Mouse (Mus musculus) layer of hippocampus, postnatal 14 days (tissue): ENCODE measurements around the gene Tmem220. TPM values are rescaled to one million over a fixed set of nuclear protein-coding genes. Genes with fewer than 3 reads are reported as not detected.
"Not testable (repeated sequence)": the region's sequence is repeated elsewhere in the genome, so short reads cannot be mapped to it uniquely, and the experiment has no call there.

Experiments used
- DNase-seq, 2 experiments: peaks; one replicate each; pipeline ENCODE4 v3.0.0; 2021 to 2022; ENCODE audit warnings: low spot score in 2 of 2, mixed read lengths in 1 of 2
- total RNA-seq, 2 experiments: library from RNA; stranded (reverse); gene quantifications; 2 replicates each; pipeline ENCODE4 v1.2.3; 2021

Gene Tmem220
- total RNA-seq, 2 experiments from 2014 or later: 0.24 to 0.67 TPM

DNA sequence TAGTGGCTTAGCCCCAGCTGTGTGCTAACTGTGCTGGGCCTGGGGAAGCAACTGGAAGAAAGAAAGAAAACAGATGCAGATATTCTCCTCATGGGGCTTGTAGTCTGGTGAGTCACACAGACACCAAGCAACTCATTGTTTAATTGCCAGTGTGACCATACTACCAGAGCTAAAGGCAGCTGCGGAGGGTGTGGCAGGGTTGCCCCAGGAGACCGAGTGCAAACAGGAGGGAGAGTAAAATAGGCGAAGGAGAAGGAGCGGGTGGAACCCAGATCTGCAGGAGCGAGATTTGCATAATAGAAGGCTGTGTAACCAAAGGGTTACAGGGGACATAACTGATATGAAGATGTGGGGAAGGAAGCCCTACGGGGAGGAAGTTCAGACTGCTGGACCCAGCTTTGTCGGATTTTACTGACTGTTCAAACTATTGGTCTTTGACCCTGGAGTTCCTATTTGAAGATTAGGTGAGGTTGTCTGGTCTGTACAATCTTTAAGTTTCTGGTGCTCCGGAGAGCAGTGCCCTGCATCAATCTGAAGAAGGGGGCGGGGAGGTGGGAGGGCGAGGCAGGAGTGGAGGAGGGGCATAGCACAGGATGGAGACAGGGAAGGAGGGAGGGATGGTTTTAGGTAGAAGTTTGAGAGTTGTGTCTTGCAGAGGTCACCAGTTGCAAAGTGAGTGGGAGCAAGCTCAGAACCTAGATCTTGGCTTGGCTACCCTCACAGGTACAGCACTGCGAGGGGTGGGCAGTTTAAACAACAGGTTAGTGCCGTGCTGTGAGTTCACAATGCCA, 7.0 kb upstream of the Tmem220 start:
- no peak for DNase-seq

DNA sequence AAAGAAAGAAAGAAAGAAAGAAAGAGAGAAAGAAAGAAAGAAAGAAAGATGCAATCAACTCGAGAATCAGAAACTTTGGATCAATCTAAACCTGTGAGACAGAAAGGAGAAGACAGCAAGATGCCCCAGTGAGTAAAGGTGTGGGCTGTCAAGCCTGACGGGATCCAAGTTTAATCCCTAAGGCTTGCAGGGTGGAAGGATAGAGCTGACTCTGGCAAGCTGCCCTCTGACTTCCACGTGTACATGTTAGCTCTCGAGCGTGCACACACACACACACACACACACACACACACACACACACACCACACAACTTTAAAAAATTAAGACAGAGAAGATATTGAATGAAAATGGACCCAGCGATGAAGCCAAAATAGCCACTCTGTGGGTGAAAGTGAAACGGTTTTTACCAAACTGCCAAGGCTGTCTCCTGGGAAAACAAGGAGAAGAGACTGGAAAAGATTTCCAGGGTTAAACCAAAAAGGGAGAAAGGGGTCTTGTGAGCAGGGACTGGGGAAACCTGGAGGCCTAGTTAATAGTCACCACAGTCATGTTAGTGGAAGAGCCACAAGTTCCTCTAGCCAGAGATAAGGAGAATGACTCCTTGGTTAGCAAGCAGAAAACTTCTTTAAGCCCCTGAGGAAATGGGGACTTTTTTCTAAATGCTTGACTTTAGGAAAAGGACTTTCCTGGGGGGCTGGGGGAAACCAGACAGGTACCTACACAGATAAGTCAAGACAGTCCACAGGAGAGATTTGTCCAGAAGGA, 5.1 kb upstream of the Tmem220 start:
- DNase-seq: no peak

DNA sequence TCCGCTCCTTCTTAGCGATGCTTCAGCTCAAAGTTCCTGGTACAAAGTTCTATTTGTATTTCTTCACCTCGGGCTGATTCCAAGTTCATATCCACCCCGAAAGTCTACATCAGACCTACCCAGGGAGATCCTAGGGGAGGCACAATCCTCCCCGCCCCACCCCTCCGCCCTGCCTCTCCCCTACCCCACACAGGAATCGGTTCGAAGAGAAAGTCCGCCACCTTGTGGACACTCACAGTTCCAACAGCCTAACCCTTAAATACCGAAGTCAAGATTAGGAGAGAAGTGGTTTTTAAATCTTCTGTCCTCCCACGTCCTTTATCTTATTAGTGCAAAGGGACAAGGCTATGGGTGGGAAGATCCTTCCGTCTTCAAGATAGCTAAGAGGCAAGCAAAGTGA, 4.0 kb upstream of the Tmem220 start:
- peak; percentile 57 to 65 for DNase-seq

DNA sequence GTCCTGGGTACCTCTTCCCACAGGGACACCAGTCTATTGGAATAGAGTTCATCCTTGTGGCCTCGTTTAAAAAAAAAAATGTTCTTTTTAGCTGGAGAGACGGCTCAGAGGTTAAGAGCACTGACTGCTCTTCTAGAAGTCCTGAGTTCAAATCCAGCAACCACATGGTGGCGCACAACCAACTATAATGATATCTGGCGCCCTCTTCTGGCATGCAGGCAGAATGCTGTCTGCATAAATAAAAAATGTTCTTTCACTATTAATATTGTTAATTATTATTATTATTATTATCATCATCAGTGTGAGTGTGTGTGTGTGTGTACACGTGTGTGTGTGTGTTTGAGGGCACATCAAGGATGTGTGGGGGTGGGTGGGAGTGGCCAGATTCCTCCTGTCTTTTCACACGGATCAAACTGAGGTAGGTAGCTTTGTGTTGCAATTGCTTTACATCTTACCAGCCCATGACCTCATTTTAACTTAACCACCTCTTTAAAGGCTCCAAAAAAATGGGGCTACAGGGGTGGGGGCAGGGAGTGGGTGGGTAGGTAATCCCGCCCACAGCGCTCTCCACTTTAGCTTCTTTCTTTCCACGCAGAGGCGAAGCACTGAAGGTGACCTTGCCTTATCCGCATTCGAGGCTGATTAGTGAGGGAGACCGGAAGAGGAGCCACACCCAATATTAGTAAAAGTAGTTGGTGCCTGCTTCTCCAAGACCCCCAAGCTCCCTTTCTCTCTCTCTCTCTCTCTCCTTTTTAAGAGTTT, 2.4 kb upstream of the Tmem220 start:
- DNase-seq: no peak

DNA sequence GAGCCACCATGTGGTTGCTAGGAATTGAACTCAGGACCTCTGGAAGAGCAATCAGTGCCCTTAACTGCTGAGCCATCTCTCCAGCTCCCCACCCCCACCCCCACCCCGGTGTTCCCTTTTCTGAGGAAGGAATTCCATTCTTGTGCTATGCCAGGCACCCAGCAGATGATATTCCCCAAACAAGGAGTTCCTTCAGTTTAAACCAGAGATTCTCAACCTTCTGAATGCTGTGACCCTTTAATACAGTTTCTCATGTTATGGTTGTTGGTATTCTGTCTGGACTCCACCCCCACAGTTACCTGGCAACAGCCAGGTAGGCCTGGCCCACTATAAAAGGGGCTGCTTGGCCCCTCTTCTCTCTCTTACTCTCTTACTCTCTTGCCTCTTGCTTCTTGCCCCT, 1.8 kb upstream of the Tmem220 start:
- DNase-seq: not testable (repeated sequence)

DNA sequence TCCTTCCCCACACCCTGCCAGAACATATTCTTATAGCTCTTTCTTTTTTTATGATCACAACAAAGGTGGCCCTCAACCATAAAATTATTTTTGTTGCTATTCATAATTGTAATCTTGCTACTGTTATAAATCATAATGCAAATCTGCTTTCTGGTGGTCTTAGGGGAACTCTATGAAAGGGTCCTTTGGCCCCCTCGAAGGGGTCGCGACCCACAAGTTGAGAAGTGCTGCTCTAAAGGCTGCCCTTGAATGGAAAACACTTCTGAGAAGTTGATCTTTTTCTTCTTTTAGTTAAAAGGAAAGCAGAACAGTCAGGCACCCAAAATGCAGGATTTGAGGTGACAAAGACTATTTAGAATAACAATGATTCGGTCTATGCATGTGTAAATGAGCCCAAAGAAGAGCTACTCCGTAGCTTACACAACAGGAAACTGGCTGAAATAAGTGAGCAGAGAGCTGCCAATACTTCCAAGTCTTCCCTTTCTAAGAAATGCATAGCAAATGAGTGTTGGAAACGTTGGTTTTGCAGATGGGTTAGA, 1.1 kb upstream of the Tmem220 start:
- no peak for DNase-seq

DNA sequence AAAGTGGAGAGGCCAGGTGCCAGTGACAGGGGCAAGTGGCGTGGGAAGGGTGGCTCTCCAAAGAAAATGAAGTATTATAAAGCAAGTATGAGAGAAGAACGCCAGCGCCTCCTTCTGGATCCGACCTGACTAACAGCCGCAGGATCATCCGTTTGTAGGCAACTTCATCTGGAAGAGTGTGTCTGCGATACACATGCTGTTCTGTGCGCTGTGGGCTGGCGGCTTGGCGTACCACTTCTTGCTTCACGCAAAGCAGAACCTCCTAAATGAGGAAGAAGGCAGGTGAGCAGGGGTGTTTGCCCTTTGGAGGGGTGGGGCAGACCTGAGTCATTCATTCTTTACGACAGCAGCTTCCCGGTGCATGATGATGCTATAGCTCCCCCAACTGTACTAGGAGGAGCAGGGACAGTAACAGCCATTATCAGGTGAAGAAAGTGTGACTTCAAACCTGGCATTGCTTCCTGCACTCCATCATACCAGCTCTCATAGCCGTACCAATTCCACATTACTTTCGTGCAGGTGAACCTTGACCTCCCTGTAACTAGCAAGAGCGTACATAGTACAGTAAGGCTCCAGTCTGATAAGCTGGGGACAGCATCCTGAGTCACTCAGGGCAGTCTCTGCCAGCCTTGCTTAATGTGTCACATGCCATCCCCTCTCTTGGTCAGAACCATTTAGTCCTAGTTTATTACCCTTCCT, 6.1 kb downstream of the Tmem220 start:
- DNase-seq: no peak

DNA sequence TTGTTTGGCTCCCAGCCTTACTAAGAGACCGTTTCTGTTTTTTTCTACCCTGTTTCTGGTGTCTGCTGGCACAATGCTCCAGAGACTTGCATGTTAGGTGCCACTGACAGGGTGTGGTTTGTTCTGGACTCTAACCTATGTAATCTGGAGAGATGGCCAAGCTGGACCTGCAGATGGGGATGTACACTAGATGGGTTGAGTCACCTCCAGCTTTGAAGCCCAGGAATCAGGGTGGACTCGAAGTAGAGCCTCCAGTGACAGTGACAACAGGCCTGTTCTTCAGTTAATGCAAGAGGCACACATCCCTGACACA, 6.6 kb downstream of the Tmem220 start:
- DNase-seq: no peak

DNA sequence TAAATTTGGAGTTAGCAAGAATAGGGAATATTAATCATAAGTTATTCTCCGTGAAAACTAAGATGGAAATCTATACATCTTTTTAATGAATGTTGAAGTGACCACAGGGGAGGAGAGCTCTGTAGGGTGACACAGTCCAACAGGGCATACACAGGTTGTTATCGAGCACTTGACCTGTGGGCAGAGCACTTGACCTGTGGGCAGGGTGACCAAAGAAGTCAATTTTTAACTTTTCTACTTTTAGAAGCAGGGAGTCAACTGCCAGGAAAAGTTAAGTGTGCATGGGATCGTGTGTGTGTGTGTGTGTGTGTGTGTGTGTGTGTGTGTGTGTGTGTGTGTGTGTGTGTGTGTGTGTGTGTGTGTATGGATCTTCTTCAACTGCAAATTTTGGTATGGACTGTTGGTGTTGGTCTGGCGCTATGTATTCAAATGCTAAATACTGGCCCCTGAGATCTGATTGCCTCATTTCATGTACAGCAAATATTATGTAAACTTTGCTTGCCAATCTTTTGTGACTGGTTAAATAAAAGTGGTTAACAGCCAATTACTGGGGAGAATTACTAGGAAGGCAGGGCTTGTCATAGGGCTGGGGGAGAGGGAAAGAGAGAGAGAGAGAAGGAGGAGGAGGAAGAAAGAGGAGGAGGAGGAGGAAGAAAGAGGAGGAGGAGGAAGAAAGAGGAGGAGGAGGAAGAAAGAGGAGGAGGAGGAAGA, 10.0 kb downstream of the Tmem220 start:
- DNase-seq: no peak

DNA sequence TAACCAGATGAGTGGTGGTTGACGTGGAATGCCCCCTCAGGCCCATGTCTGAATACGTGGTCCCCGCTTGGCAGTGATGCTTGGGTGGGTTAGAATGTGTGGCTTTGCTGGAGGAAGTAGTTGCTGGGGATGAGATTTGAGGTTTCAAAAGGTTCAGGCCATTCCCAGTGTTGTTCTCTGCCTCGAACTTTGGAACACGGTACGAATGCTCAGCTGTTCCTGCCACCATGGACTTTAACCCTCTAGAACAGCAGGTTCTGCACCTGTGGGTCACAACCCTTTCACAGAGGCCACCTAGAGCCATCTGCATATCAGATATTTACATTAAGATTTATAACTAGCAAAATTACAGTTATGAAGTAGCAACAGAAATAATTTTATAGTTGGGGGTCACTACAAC, 11.3 kb downstream of the Tmem220 start:
- DNase-seq: no peak

DNA sequence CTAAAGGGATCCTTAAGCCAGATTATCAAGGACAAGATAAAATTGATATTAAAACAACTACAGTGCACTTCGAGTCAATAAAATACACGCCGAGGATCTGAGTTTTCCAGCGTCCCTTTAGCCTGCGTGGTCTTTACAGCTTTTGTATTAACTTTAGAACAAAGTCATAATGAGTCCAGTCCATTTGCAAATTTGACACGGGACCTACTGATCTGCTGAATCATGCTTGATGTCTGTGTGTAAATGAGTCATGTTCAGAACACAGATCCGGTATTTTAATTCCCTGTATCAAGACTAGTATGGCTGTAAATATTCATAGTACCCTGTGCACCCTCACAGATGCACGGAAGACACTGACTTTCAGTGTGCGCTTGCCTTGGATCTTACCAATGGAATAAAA, 11.9 kb downstream of the Tmem220 start:
- no peak for DNase-seq

DNA sequence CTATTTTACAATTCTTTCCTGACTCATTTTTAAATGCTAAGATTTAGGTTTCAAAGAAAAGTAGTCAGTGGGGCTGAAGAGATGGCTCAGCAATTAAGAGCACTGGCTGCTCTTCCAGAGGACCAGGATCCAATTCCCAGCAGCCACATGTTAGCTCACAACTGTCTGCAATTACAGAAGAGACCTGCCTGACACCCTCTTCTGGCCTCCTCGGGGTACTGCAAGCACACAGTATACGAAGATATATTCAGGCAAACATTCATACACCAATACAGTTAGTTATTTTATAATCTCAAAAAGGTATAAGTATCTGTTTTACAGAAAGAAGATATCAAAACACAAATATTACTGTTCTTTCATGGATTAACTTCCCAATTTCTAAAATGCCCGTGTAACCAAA, 14.8 kb downstream of the Tmem220 start:
- no peak for DNase-seq

DNA sequence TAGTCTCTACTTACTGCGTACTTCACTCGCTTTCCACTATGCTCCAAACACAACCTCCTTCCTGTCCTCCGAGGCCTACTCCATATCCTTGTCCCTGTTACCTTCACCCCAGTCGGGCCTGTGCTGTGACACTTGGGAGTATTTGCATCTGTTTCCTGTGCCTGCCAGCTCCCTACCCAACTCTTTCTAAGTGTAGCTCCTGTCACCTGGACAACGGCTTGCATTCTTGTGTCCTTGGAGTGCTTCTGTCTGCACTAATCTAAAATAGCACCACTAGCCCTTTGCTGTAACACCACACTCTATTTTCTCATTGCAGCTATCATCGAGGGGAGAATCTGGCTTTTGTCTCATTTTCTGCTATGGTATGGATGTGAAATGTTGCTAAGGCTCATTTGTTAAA, 15.5 kb downstream of the Tmem220 start:
- no peak for DNase-seq

DNA sequence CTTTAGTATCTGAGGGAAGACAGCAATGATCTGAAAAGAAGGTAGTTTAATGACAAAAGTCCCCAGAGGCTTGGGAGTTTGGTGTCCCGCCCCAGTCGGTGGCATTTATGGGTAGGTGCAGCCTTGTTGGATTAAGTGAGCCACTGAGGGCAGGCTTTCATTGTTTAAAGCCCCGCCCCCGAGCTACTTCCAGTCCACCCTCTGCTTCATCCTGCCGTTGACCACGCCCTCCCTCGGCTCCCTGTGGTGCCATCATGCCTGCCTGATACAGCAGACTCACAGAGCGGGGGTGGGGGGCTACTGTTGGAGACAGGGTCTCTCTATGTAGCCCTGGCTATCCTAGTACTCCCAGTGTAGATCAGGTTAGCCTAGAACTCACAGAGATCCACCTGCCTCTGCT, 18.1 kb downstream of the Tmem220 start:
- DNase-seq: no peak

DNA sequence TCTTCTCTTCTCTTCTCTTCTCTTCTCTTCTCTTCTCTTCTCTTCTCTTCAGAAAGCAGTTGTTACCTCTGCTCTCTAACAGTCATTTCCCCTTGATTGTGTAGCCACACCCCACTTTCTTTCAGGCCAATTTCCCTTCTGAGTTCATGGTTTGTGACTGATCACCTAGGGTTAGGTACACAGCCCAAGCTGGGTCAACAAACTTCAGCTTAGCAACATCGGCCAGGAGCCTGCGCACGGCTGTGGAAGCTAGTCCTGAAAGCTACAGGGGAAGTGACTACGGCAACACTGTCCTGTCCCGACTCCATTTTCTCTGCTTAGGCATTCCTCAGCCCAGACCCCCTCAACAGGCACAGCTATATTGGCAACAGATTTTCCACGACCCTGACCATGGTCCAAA, 20.0 kb downstream of the Tmem220 start:
- no peak for DNase-seq

DNA sequence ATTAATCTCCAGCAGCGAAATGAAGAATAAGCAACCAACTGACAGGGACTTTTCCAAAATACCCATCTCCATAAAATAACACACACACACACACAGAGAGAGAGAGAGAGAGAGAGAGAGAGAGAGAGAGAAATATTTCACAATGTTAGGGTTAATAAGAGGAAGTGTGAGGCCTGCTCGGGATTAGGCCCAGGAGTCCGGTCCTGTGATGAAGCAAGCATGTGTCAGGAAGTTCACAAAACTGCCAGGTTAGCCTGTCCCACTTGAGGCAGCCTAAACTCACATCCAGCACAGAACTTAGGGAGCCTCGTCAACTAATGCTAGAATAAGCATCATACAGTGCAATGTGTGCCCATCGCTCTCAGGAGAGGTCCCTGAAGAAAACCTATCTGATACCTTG, 22.2 kb downstream of the Tmem220 start:
- no peak for DNase-seq

DNA sequence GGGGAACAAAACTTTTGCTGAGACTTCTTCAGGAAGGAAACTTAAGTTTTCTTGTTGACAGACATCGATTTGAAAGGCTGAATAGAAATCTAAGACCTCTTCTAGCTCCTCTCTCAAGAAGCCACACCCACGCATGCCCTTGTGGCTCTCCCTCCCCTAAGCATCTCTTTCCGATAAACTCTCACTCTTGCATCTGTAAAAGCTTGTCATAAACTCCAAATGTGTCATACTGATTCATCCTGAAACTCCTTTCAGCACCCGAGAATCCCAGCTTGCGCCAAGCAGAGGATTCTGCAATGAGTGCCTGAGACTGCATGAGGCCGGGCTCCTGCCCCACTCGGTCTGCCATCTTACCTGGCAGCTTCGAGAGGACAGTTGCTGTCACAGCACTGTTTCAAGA, 23.5 kb downstream of the Tmem220 start:
- DNase-seq: no peak

DNA sequence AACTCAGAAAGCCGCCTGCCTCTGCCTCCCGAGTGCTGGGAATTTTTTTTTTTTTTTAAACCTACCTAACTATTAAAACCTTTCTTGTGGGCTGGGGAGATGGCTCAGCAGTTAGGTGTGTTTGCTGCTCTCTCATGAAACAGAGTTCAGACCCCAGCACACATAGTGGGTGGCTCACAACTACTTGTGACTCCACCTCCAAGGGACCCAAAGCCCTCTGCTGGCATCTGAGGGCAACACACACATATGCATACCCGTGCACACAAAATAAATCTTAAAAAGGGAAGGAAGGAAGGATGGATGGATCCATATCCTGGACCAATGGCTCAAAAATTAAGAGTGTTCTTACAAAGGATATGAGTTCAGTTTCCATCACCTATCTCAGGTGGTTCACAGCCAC, 24.3 kb downstream of the Tmem220 start:
- DNase-seq: no peak

DNA sequence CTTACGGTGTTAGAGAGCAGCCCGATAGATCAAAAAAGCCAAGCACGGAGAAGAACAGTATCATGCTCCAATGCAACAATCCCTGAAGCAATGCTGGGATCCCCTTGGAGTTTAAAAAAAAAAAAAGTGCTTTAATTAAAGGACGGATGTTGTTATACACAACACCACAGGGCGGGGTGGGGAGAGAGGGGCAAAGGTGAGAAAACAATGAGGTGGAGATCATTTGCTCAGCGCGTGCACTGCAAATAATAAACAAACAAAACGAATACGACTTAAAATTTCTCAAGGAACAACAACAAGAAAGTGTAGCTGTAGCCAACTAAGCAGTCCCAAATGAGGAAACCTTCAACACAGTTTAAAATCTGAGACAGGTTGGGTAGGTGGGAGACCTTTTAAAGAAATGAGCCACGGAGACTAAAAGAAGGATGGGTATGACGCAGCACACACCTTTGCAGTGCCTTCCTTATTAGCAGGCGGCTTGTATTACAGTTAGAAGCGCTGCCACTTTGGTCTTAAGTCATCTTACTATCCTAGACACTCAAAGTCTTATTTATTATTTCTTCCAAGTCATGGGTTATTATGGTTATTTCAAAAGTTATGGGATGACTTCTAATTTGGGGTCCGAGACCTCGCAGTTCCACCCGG, 26.8 kb downstream of the Tmem220 start:
- DNase-seq: no peak

DNA sequence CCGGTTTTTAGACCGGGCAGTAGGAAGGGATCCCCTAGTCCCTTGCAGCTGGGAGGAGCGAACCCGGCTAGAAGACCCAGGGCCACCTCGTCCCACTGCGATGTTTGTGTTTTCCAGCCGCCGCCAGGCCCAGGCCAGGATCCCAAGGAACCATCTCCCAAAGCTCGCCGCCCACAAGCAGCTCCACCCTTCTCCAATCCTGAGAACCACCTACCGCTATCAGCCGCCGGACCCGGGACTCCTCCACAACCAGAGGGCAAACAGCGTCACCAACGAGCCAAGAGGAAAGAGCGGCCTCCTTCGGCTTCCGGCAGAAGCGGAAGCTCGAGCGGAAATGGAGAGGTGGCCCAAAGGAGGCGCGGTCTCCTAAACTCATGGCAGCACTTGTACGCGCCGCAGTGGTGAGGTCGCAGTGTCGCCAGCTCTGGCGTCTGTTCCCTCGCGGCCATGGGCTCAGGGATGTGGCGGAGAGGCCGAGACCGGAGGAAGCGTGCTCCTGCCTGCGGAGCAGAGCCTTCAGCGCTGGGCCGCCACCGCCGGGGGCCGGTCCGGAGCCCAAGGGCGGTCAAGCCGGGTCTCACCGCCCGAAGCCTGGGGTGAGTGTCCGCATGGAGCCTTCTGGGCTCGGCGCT, 27.5 kb downstream of the Tmem220 start, which contains the start of the genes Adprm and Sco1:
Gene Adprm, minus strand, starts transcription at position 274 of the 632 bp plus-strand sequence.
Gene Sco1, plus strand, starts transcription at position 350 of the 632 bp plus-strand sequence.
- DNase-seq: peak; percentile 83 to 88
